Mouse (Mus musculus) limb, embryonic 14.5 days (tissue): ENCODE results near the gene Chchd3. TPM values are rescaled to one million over a fixed set of nuclear protein-coding genes. Genes with fewer than 3 reads are reported as not detected.

Experiments
- ATAC-seq: fragments of 200-750 bp; cut with Nextera tagmentation; 2 replicates; pipeline ENCODE4 v1.8.0; 2017; ENCODE audit warnings: low read depth, moderate number of reproducible peaks, moderate TSS enrichment; ENCODE audit not compliant: low FRiP score
- DNase-seq: peaks from one replicate; pipeline ENCODE4 v3.0.0-alpha.2; 2015; ENCODE audit warnings: low spot score
- H3K27ac ChIP-seq: fragments of 300-500 bp; sonication (generic); replicated peaks from 2 replicates; pipeline ENCODE4 v1.5.1; 2014; ENCODE audit warnings: low read depth, mild to moderate bottlenecking, low read length, moderate library complexity, mixed read lengths
- H3K27me3 ChIP-seq: fragments of 300-500 bp; sonication (generic); 2 replicates; pipeline ENCODE4 v1.6.1; 2014; ENCODE audit warnings: low read length, mixed read lengths; ENCODE audit not compliant: control insufficient read depth, insufficient read depth
- H3K36me3 ChIP-seq: fragments of 300-500 bp; sonication (generic); 2 replicates; pipeline ENCODE4 v1.6.1; 2014; ENCODE audit warnings: mild to moderate bottlenecking, low read length, moderate library complexity, mixed read lengths; ENCODE audit not compliant: control insufficient read depth, insufficient read depth
- H3K4me1 ChIP-seq: fragments of 300-500 bp; sonication (generic); 2 replicates; pipeline ENCODE4 v1.6.1; 2014; ENCODE audit warnings: antibody characterized with exemption, low read length, mixed read lengths; ENCODE audit not compliant: control insufficient read depth, insufficient read depth
- H3K4me2 ChIP-seq: fragments of 300-500 bp; sonication (generic); replicated peaks from 2 replicates; pipeline ENCODE4 v1.6.1; 2014; ENCODE audit warnings: low read depth, mild to moderate bottlenecking, low read length, moderate library complexity; ENCODE audit not compliant: severe bottlenecking
- H3K4me3 ChIP-seq: fragments of 300-500 bp; sonication (generic); replicated peaks from 2 replicates; pipeline ENCODE4 v1.5.1; 2014; ENCODE audit warnings: low read length
- H3K9ac ChIP-seq: fragments of 300-500 bp; sonication (generic); 2 replicates; pipeline ENCODE4 v1.6.1; 2014; ENCODE audit warnings: mild to moderate bottlenecking, low read depth, low read length, moderate library complexity; ENCODE audit not compliant: severe bottlenecking
- H3K9me3 ChIP-seq: fragments of 300-500 bp; sonication (generic); 2 replicates; pipeline ENCODE4 v1.6.1; 2016; ENCODE audit warnings: low read length; ENCODE audit not compliant: control insufficient read depth
- POLR2A ChIP-seq: fragments of 200-500 bp; IDR thresholded peaks from 2 replicates; pipeline ENCODE4 v1.8.0; 2012; ENCODE audit warnings: inconsistent platforms, mild to moderate bottlenecking, moderate library complexity, borderline replicate concordance; ENCODE audit not compliant: insufficient read depth, insufficient read length; ENCODE audit errors: extremely low read depth
- WGBS: fragments of 180-500 bp; shearing (Covaris S2); extraction: QIAGEN DNeasy Blood & Tissue Kit; methylation state at CpG from one replicate; pipeline ENCODE4 v1.1.7; 2014; 5-methylcytosine and 5-hydroxymethylcytosine counted together
- polyA plus RNA-seq, 2 experiments: library from polyadenylated mRNA; depleted of rRNA in 1 of 2; stranded (reverse) in 1 of 2; unstranded in 1 of 2; fragments of >200 nt; fragmentation: Nextera tagmentation in 1 of 2; extraction: Ambion mirVana in 1 of 2; gene quantifications; 2 replicates each; pipeline versions ENCODE4 v1.2.1 to v1.2.3; 2012 to 2014

The Chchd3 gene
- polyA plus RNA-seq, 2 experiments, result 69.0 to 108 TPM

DNA sequence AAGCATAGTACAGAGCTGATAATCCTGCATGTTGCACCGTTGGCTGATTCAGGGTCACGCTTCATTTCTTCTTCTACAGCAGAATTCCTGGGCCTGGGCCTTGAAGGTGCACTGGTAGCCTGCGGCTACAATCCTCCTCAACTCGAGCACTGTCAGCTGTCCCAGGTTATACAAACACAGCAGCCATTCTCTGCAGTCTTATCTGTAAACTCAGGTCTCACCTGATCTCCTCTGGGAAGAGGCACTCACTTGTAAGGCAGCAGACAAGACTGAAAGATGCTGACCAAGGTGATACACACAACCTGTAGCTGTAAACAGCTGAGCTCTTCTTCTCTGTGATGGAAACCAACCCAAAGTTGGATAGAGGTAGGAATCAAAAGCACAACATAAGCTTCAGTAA, 5.1 kb downstream of the Chchd3 start:
- Histone ChIP-seq H3K9me3 (no peaks in the 10 kb centered on the region), H3K4me1 (peaks cover 17% of the 10 kb centered on the region), H3K36me3 (peaks cover 12% of the 10 kb centered on the region), H3K27me3 (no peaks in the 10 kb centered on the region), H3K27ac (no peak overlapping the region), H3K4me3 (no peak overlapping the region), H3K9ac (no peak overlapping the region), H3K4me2 (no peak overlapping the region)
- WGBS, result 89% methylated on average over 4 of the region's 4 CpGs
- DNase-seq (no peak), ATAC-seq (no peak)
- TF ChIP-seq POLR2A, result no peak

GRCm38 (mm10) chr6:33051642-33052041, 8.4 kb downstream of the Chchd3 start:
- Histone ChIP-seq H3K4me3 (no peak overlapping the region), H3K9me3 (no peaks in the 10 kb centered on the region), H3K4me1 (no peaks in the 10 kb centered on the region), H3K27me3 (no peaks in the 10 kb centered on the region), H3K27ac (no peak overlapping the region), H3K9ac (no peak overlapping the region), H3K4me2 (no peak overlapping the region), H3K36me3 (peaks cover 22% of the 10 kb centered on the region)
- TF ChIP-seq POLR2A, result no peak
- 85% methylated on average over 2 of the region's 2 CpGs for WGBS
- no peak for ATAC-seq
- DNase-seq, result no peak

- Histone ChIP-seq H3K9ac (no peak overlapping the region), H3K27me3 (no peaks in the 10 kb centered on the region), H3K27ac (no peak overlapping the region), H3K4me3 (no peak overlapping the region), H3K4me1 (no peaks in the 10 kb centered on the region), H3K9me3 (no peaks in the 10 kb centered on the region), H3K4me2 (no peak overlapping the region), H3K36me3 (peaks cover 17% of the 10 kb centered on the region)
- DNase-seq (no peak), ATAC-seq (no peak)
- no peak for TF ChIP-seq POLR2A
- WGBS, result 84% methylated on average over 6 of the region's 6 CpGs
Observed at GRCm38 (mm10) chr6:33049705-33050420, 10.2 kb downstream of the Chchd3 start.

GRCm38 (mm10) chr6:33043480-33043879, 16.6 kb downstream of the Chchd3 start:
- ATAC-seq (no peak), DNase-seq (no peak)
- Histone ChIP-seq H3K4me3 (no peak overlapping the region), H3K4me1 (no peaks in the 10 kb centered on the region), H3K36me3 (peaks cover 26% of the 10 kb centered on the region), H3K27ac (no peak overlapping the region), H3K9ac (no peak overlapping the region), H3K27me3 (no peaks in the 10 kb centered on the region), H3K4me2 (no peak overlapping the region), H3K9me3 (no peaks in the 10 kb centered on the region)
- 90% methylated on average over 5 of the region's 5 CpGs for WGBS
- no peak for TF ChIP-seq POLR2A

- H3K4me1 ChIP-seq, result no peaks in the 10 kb centered on the region
- H3K4me2 ChIP-seq, result no peak overlapping the region
- H3K9me3 ChIP-seq, result no peaks in the 10 kb centered on the region
- TF ChIP-seq POLR2A, result no peak
- peaks cover 20% of the 10 kb centered on the region for H3K36me3 ChIP-seq
- no peaks in the 10 kb centered on the region for H3K27me3 ChIP-seq
- ATAC-seq (no peak), DNase-seq (no peak)
- no peak overlapping the region for H3K9ac ChIP-seq
- H3K27ac ChIP-seq, result no peak overlapping the region
- no peak overlapping the region for H3K4me3 ChIP-seq
- 74% methylated on average over 1 of the region's 1 CpGs for WGBS
Observed at GRCm38 (mm10) chr6:33042880-33043279, 17.2 kb downstream of the Chchd3 start.
